Comparison of ENCODE assay signal across 22 mouse cellular contexts in the genomic region with DNA sequence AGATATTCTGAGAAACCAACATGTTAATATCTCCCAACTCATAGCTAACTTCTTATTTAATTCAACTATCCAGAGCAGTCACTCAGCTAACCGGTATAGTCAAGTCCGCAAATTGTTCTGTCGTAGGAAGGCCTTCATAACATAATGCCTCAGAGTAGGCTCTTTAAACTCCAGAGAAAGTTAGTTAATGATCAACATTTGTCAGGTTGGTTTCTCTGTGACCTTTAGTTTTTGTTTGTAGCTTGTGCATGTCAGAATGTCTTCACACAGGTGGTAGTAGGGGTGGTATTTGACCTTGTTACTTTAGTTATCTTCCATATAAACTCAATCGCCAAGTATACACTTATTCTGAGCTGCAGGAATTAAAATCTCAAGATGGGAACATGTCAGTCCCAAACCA.
A peak's percentile ranks its signal among the peaks of the same experiment; 100 is the strongest.
DNase-seq lines count a peak whose midpoint lies in the region; ATAC-seq lines count a peak whose summit lies in the region.
"Had no signal": no experiment of that assay in that cellular context is flagged by ENCODE, and none has a peak within 500 bp of the region (broad histone marks: within the 10 kb centered on the region; RNA-seq: fewer than 3 reads in every experiment).

No protein-coding gene starts in this region.

- no peak overlapping the region for H3K9ac ChIP-seq in kidney, embryonic 16.5 days (replicated peaks; ENCODE audit: low read length)
- H3K9ac ChIP-seq in liver, embryonic 16.5 days (ENCODE audit: low read depth, low read length): no peak overlapping the region
- H3K9ac ChIP-seq: embryonic facial prominence, embryonic 13.5 days; embryonic facial prominence, embryonic 15.5 days; forebrain, embryonic 12.5 days had no signal

- no peak overlapping the region for H3K4me3 ChIP-seq in kidney, embryonic 16.5 days (ENCODE audit: low read length)
- H3K4me3 ChIP-seq in liver, embryonic 16.5 days (ENCODE audit: low read depth, low read length): no peak overlapping the region
- H3K4me3 ChIP-seq: embryonic facial prominence, embryonic 13.5 days; embryonic facial prominence, embryonic 15.5 days; erythroblast, embryonic 14.5 days; forebrain, embryonic 10.5 days; forebrain, embryonic 12.5 days had no signal

- WGBS in kidney, embryonic 16.5 days: 86% methylated on average over 4 of the region's 4 CpGs
- WGBS in liver, embryonic 16.5 days (ENCODE audit: insufficient replicate concordance): 60% methylated on average over 4 of the region's 4 CpGs

- no peak overlapping the region for H3K4me2 ChIP-seq in kidney, embryonic 16.5 days (replicated peaks; ENCODE audit: low read depth, low read length)
- H3K4me2 ChIP-seq in liver, embryonic 16.5 days (ENCODE audit: low read depth, low read length): no peak overlapping the region
- H3K4me2 ChIP-seq: embryonic facial prominence, embryonic 13.5 days; embryonic facial prominence, embryonic 15.5 days; forebrain, embryonic 12.5 days had no signal

- H3K9me3 ChIP-seq in kidney, embryonic 16.5 days (ENCODE audit: low read length): no peaks in the 10 kb centered on the region
- no peaks in the 10 kb centered on the region for H3K9me3 ChIP-seq in liver, embryonic 16.5 days (replicated peaks; ENCODE audit: control insufficient read depth, low read length)
- H3K9me3 ChIP-seq: embryonic facial prominence, embryonic 13.5 days; embryonic facial prominence, embryonic 15.5 days; forebrain, embryonic 10.5 days; forebrain, embryonic 12.5 days had no signal

- peak; percentile 14 for DNase-seq in kidney, adult 9 months
- DNase-seq in liver: no peak
- DNase-seq in yolk sac, embryonic 10.5 days (ENCODE audit: low spot score): peak; percentile 5
- no peak for DNase-seq in urinary bladder, postnatal 25 days (ENCODE audit: low spot score)
- DNase-seq: adrenal gland, adult 2 months; adrenal gland, postnatal 10 days; adrenal gland, postnatal 25 days; cerebellum, adult 11 months; cerebellum, adult 18-20 months; cerebellum, adult 8-10 months; cerebellum, adult 9-11 months; cerebellum, postnatal 14 days; cerebellum, postnatal 36 days; embryo, embryonic 11 days had no signal

- no peaks in the 10 kb centered on the region for H3K36me3 ChIP-seq in kidney, embryonic 16.5 days (ENCODE audit: insufficient read depth, low read length)
- no peaks in the 10 kb centered on the region for H3K36me3 ChIP-seq in liver, embryonic 16.5 days (ENCODE audit: control insufficient read depth, insufficient read depth)
- H3K36me3 ChIP-seq: embryonic facial prominence, embryonic 13.5 days; embryonic facial prominence, embryonic 15.5 days; forebrain, embryonic 10.5 days; forebrain, embryonic 12.5 days had no signal

- H3K27ac ChIP-seq in kidney, embryonic 16.5 days (ENCODE audit: low read length): no peak overlapping the region
- H3K27ac ChIP-seq in liver, embryonic 16.5 days (ENCODE audit: low read length): no peak overlapping the region
- H3K27ac ChIP-seq: embryonic facial prominence, embryonic 13.5 days; embryonic facial prominence, embryonic 15.5 days; forebrain, embryonic 10.5 days; forebrain, embryonic 12.5 days had no signal

- H3K27me3 ChIP-seq in kidney, embryonic 16.5 days (ENCODE audit: insufficient read depth, low read length): no peaks in the 10 kb centered on the region
- no peaks in the 10 kb centered on the region for H3K27me3 ChIP-seq in liver, embryonic 16.5 days (ENCODE audit: control insufficient read depth, insufficient read depth, low read depth, low read length)
- H3K27me3 ChIP-seq: embryonic facial prominence, embryonic 13.5 days; embryonic facial prominence, embryonic 15.5 days; forebrain, embryonic 12.5 days had no signal

- no peaks in the 10 kb centered on the region for H3K4me1 ChIP-seq in kidney, embryonic 16.5 days (ENCODE audit: insufficient read depth, low read length)
- H3K4me1 ChIP-seq in liver, embryonic 16.5 days (ENCODE audit: control insufficient read depth, low read depth, low read length): no peaks in the 10 kb centered on the region
- H3K4me1 ChIP-seq: embryonic facial prominence, embryonic 13.5 days; embryonic facial prominence, embryonic 15.5 days; forebrain, embryonic 10.5 days; forebrain, embryonic 12.5 days had no signal

- no peak for ATAC-seq in kidney, embryonic 16.5 days (ENCODE audit: low FRiP score, low TSS enrichment)
- ATAC-seq in liver, embryonic 16.5 days (ENCODE audit: low read depth): peak; percentile 56; the same call in 1 of the 2 replicates
- ATAC-seq: forebrain, embryonic 14.5 days had no signal

Comparison
In these comparisons a context has a peak if more than half of its experiments do, and no peak if none do; other contexts are left out.
1. DNase-seq: peak in kidney, adult 9 months (single experiment) and yolk sac, embryonic 10.5 days (single experiment); none in liver (single experiment) and urinary bladder, postnatal 25 days (single experiment).